Mouse (Mus musculus) T-helper 2 cell (primary cell): ENCODE results near the gene Elfn1.

Source experiments
- in situ Hi-C: fragments of 300-600 bp; cut with MboI, MseI; formaldehyde crosslinking; loops from one replicate; pipeline ENCODE4 v1.15.1; 2025; ENCODE audit warnings: high pct_unique_total_duplicates

The Elfn1 gene

GRCm38 (mm10) chr5:139911506-139911905 lies 3.8 kb downstream of the Elfn1 start:
- in situ Hi-C loops, result no loop called here

- in situ Hi-C loops, result no loop called here
Measured at GRCm38 (mm10) chr5:139912121-139912771, 4.5 kb downstream of the Elfn1 start.

- in situ Hi-C loops, result no loop called here
Measured at GRCm38 (mm10) chr5:139921666-139922065, 13.9 kb downstream of the Elfn1 start.

- in situ Hi-C loops, result no loop called here
Measured at GRCm38 (mm10) chr5:139923867-139924266, 16.1 kb downstream of the Elfn1 start.

GRCm38 (mm10) chr5:139930102-139930501 lies 22.4 kb downstream of the Elfn1 start:
- in situ Hi-C loops, result no loop called here

GRCm38 (mm10) chr5:139930927-139931351 lies 23.2 kb downstream of the Elfn1 start:
- in situ Hi-C loops, result no loop called here

GRCm38 (mm10) chr5:139931947-139932540 lies 24.3 kb downstream of the Elfn1 start:
- in situ Hi-C loops, result no loop called here

GRCm38 (mm10) chr5:139932595-139933271 lies 25.0 kb downstream of the Elfn1 start:
- in situ Hi-C loops, result no loop called here

GRCm38 (mm10) chr5:139933476-139933875 lies 25.7 kb downstream of the Elfn1 start:
- in situ Hi-C loops, result no loop called here

- in situ Hi-C loops, result no loop called here
Measured at GRCm38 (mm10) chr5:139936431-139936830, 28.7 kb downstream of the Elfn1 start.

- in situ Hi-C loops, result loop anchor here (5.0 kb wide), 1 partner anchor 343 kb away; no protein-coding TSS in a partner anchor
Measured at GRCm38 (mm10) chr5:139944697-139945096, 37.0 kb downstream of the Elfn1 start.

- in situ Hi-C loops, result no loop called here
Measured at GRCm38 (mm10) chr5:139945715-139946364, 38.1 kb downstream of the Elfn1 start.

GRCm38 (mm10) chr5:139947446-139947845 lies 39.7 kb downstream of the Elfn1 start:
- in situ Hi-C loops, result no loop called here

GRCm38 (mm10) chr5:139948552-139948951 lies 40.8 kb downstream of the Elfn1 start:
- in situ Hi-C loops, result no loop called here

- in situ Hi-C loops, result no loop called here
Measured at GRCm38 (mm10) chr5:139949363-139949762, 41.6 kb downstream of the Elfn1 start.

- in situ Hi-C loops, result no loop called here
Measured at GRCm38 (mm10) chr5:139949975-139950578, 42.3 kb downstream of the Elfn1 start.

GRCm38 (mm10) chr5:139956859-139957258 lies 49.1 kb downstream of the Elfn1 start:
- in situ Hi-C loops, result no loop called here

- in situ Hi-C loops, result no loop called here
Measured at GRCm38 (mm10) chr5:139959741-139960140, 52.0 kb downstream of the Elfn1 start.

GRCm38 (mm10) chr5:139964391-139964790 lies 56.6 kb downstream of the Elfn1 start:
- in situ Hi-C loops, result no loop called here

- in situ Hi-C loops, result no loop called here
Measured at GRCm38 (mm10) chr5:139965596-139965995, 57.9 kb downstream of the Elfn1 start.

- in situ Hi-C loops, result no loop called here
Measured at GRCm38 (mm10) chr5:139969151-139969948, 61.6 kb downstream of the Elfn1 start.
